Mouse (Mus musculus) testis, adult 2 months (tissue): Measurements from ENCODE around the gene Card10.

Experiments used
- CTCF ChIP-seq: fragments of 200-500 bp; IDR thresholded peaks from 2 replicates; pipeline ENCODE4 v1.5.1; 2012; ENCODE audit warnings: low read depth, mild to moderate bottlenecking, inconsistent platforms, low read length, moderate library complexity; ENCODE audit not compliant: control insufficient read depth, insufficient read depth, insufficient replicate concordance
- POLR2A ChIP-seq: fragments of 200-500 bp; IDR thresholded peaks from 2 replicates; pipeline ENCODE4 v1.6.1; 2012; ENCODE audit warnings: low read depth, mild to moderate bottlenecking, inconsistent platforms, low read length, moderate library complexity; ENCODE audit not compliant: control insufficient read depth

GRCm38 (mm10) chr15:78782348-78783103, 20.3 kb downstream of the Card10 start:
- no peak for TF ChIP-seq POLR2A
- TF ChIP-seq CTCF = no peak
